Mouse (Mus musculus): ENCODE measurements around the gene Retsat. TPM values are rescaled to one million over a fixed set of nuclear protein-coding genes. Genes with fewer than 3 reads are reported as not detected.

Gene Retsat
- polyA plus RNA-seq, 1 experiment: 237 TPM

- DNase-seq: no peak
- TF ChIP-seq CTCF (conservative IDR thresholded peaks at IDR 0.05; ENCODE audit: insufficient read depth, insufficient read length, low read depth, low read length): no peak
- TF ChIP-seq POLR2A (IDR thresholded peaks at IDR 0.05; ENCODE audit: low read depth, low read length): no peak
- Histone ChIP-seq H3K27me3 (replicated peaks; ENCODE audit: control insufficient read depth, insufficient read depth, low read length) (no peaks in the 10 kb centered on the region), H3K36me3 (ENCODE audit: control insufficient read depth, insufficient read depth, low read length) (no peaks in the 10 kb centered on the region), H3K4me1 (ENCODE audit: control insufficient read depth, insufficient read depth, low read length) (peaks cover 8% of the 10 kb centered on the region), H3K4me3 (ENCODE audit: insufficient read depth, low read depth, low read length) (no peak overlapping the region), H3K27ac (ENCODE audit: insufficient read depth, low read depth, low read length) (no peak overlapping the region)
Measured at GRCm38 (mm10) chr6:72588307-72588706, 10.0 kb upstream of the Retsat start.

- TF ChIP-seq POLR2A (IDR thresholded peaks at IDR 0.05; ENCODE audit: low read depth, low read length): no peak
- TF ChIP-seq CTCF (conservative IDR thresholded peaks at IDR 0.05; ENCODE audit: insufficient read depth, insufficient read length, low read depth, low read length): no peak
- Histone ChIP-seq H3K27me3 (replicated peaks; ENCODE audit: control insufficient read depth, insufficient read depth, low read length) (no peaks in the 10 kb centered on the region), H3K4me3 (ENCODE audit: insufficient read depth, low read depth, low read length) (no peak overlapping the region), H3K27ac (ENCODE audit: insufficient read depth, low read depth, low read length) (no peak overlapping the region), H3K36me3 (ENCODE audit: control insufficient read depth, insufficient read depth, low read length) (no peaks in the 10 kb centered on the region), H3K4me1 (ENCODE audit: control insufficient read depth, insufficient read depth, low read length) (no peaks in the 10 kb centered on the region; the same call in 1 of the 2 replicates)
- DNase-seq: no peak
Measured at GRCm38 (mm10) chr6:72590111-72590510, 8.2 kb upstream of the Retsat start.

GRCm38 (mm10) chr6:72593011-72593803, 5.1 kb upstream of the Retsat start:
- H3K4me3 ChIP-seq (ENCODE audit: insufficient read depth, low read depth, low read length): no peak overlapping the region
- H3K27ac ChIP-seq (ENCODE audit: insufficient read depth, low read depth, low read length): no peak overlapping the region
- no peak for TF ChIP-seq CTCF (conservative IDR thresholded peaks at IDR 0.05; ENCODE audit: insufficient read depth, insufficient read length, low read depth, low read length)
- no peak for TF ChIP-seq POLR2A (IDR thresholded peaks at IDR 0.05; ENCODE audit: low read depth, low read length)
- H3K27me3 ChIP-seq (replicated peaks; ENCODE audit: control insufficient read depth, insufficient read depth, low read length): no peaks in the 10 kb centered on the region
- WGBS: 84% methylated on average over 6 of the region's 6 CpGs
- no peaks in the 10 kb centered on the region for H3K36me3 ChIP-seq (ENCODE audit: control insufficient read depth, insufficient read depth, low read length)
- DNase-seq: no peak
- H3K4me1 ChIP-seq (ENCODE audit: control insufficient read depth, insufficient read depth, low read length): peaks cover 14% of the 10 kb centered on the region; the same call in 1 of the 2 replicates

GRCm38 (mm10) chr6:72593914-72594313, 4.4 kb upstream of the Retsat start:
- H3K4me3 ChIP-seq (ENCODE audit: insufficient read depth, low read depth, low read length): no peak overlapping the region
- H3K27ac ChIP-seq (ENCODE audit: insufficient read depth, low read depth, low read length): no peak overlapping the region
- H3K27me3 ChIP-seq (replicated peaks; ENCODE audit: control insufficient read depth, insufficient read depth, low read length): no peaks in the 10 kb centered on the region
- no peak for DNase-seq
- 64% methylated on average over 5 of the region's 5 CpGs for WGBS
- no peaks in the 10 kb centered on the region for H3K36me3 ChIP-seq (ENCODE audit: control insufficient read depth, insufficient read depth, low read length)
- TF ChIP-seq POLR2A (IDR thresholded peaks at IDR 0.05; ENCODE audit: low read depth, low read length): no peak
- no peak for TF ChIP-seq CTCF (conservative IDR thresholded peaks at IDR 0.05; ENCODE audit: insufficient read depth, insufficient read length, low read depth, low read length)
- peaks cover 14% of the 10 kb centered on the region; the same call in 1 of the 2 replicates for H3K4me1 ChIP-seq (ENCODE audit: control insufficient read depth, insufficient read depth, low read length)

- peaks cover 21% of the 10 kb centered on the region; the same call in 1 of the 2 replicates for H3K4me1 ChIP-seq (ENCODE audit: control insufficient read depth, insufficient read depth, low read length)
- TF ChIP-seq CTCF (conservative IDR thresholded peaks at IDR 0.05; ENCODE audit: insufficient read depth, insufficient read length, low read depth, low read length) (no peak), POLR2A (IDR thresholded peaks at IDR 0.05; ENCODE audit: low read depth, low read length) (no peak)
- no peak for DNase-seq
- no peaks in the 10 kb centered on the region for H3K36me3 ChIP-seq (ENCODE audit: control insufficient read depth, insufficient read depth, low read length)
- 15% methylated on average over 13 of the region's 13 CpGs for WGBS
- H3K27ac ChIP-seq (ENCODE audit: insufficient read depth, low read depth, low read length): peak overlapping the region; percentile 83
- peak overlapping the region; percentile 96 for H3K4me3 ChIP-seq (ENCODE audit: insufficient read depth, low read depth, low read length)
- no peaks in the 10 kb centered on the region for H3K27me3 ChIP-seq (replicated peaks; ENCODE audit: control insufficient read depth, insufficient read depth, low read length)
Measured at GRCm38 (mm10) chr6:72597083-72597874, 996 bp upstream of the Retsat start.

- no peaks in the 10 kb centered on the region for H3K27me3 ChIP-seq (replicated peaks; ENCODE audit: control insufficient read depth, insufficient read depth, low read length)
- H3K27ac ChIP-seq (ENCODE audit: insufficient read depth, low read depth, low read length): peak overlapping the region; percentile 96
- WGBS: 27% methylated on average over 12 of the region's 12 CpGs
- peak; percentile 76 for DNase-seq
- TF ChIP-seq POLR2A (IDR thresholded peaks at IDR 0.05; ENCODE audit: low read depth, low read length) (no peak), CTCF (conservative IDR thresholded peaks at IDR 0.05; ENCODE audit: insufficient read depth, insufficient read length, low read depth, low read length) (no peak)
- no peaks in the 10 kb centered on the region for H3K36me3 ChIP-seq (ENCODE audit: control insufficient read depth, insufficient read depth, low read length)
- peak overlapping the region; percentile 70 for H3K4me3 ChIP-seq (ENCODE audit: insufficient read depth, low read depth, low read length)
- H3K4me1 ChIP-seq (ENCODE audit: control insufficient read depth, insufficient read depth, low read length): peaks cover 21% of the 10 kb centered on the region; the same call in 1 of the 2 replicates
Measured at GRCm38 (mm10) chr6:72598791-72599557, 699 bp downstream of the Retsat start.
